Mouse (Mus musculus): ENCODE measurements around the gene Uggt2.

The Uggt2 gene

GRCm38 (mm10) chr14:119098851-119099569 is at the start of gene Uggt2:
Uggt2 (minus strand) TSS chr14:119099430.
- DNase-seq (ENCODE audit: low spot score): peak; percentile 90

DNA sequence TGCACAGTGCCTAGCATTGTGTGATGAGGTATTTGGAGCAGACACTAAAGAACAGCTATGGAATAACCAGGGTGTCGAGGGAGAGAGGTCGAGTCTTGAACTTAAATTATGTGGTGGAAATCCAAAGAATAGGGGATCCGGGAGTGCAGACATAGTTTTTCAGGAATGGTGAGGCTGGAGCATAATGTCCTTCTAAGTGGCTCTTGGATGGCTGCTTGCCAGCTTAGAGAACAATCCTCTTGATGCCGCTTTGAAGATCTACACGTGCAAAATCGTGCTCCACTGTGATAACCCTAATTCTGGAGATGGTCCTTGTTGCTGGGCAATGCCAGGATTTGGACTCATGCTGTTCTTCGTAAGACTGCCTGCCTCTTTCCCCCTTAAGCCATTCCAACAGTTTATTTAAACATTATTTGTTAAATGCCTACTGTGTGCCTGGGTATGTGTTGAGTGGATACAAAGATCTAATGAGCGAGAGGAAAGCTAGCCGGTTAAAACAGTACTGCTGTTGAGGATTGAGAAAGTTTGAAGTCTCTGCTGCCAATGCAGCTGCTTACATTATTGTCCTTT is 40.2 kb upstream of the Uggt2 start:
- no peak for DNase-seq (ENCODE audit: low spot score)

DNA sequence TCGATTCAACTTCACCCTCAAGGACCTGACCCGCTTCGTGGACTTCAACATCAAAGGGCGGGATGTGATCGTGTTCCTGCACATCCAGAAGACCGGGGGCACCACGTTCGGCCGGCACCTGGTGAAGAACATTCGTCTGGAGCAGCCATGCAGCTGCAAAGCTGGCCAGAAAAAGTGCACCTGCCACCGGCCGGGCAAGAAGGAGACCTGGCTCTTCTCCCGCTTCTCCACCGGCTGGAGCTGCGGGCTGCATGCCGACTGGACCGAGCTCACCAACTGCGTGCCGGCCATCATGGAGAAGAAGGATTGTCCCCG is 39.5 kb upstream of the Uggt2 start:
- DNase-seq (ENCODE audit: low spot score): peak; percentile 24

DNA sequence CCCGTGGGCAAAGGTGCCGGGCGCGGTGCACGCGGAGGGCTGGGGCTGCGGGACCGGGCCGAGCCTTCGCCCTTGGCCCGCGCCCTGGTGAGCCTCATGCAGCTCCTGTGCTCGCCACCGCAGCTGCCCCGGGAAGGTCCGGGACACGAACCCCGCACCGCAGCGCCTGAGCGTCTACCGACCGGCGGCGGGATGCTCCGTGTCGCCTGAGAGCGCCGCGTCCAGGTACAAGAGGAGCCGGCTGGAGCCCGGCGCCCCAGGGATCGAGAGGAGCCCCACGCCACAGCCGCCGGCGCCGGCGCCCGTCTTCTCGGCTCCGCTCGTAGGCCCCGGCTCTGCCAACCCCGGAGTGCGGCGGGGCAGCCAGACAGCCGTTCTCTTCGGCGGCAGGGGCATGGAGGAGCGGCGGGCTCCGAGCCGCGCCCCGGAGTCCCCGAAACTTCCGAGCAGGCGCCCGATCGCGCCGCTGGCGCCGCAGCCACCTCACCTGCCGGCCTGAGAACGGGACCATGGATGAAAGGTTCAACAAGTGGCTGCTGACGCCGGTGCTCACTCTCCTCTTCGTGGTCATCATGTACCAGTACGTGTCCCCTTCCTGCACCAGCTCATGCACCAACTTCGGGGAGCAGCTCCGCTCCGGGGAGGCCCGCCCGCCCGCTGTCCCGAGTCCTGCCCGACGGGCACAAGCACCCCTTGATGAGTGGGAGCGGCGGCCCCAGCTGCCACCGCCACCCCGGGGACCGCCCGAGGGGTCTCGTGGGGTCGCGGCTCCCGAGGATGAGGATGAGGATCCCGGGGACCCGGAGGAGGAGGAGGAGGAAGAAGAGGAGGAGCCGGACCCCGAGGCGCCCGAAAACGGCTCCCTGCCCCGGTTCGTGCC is 38.9 kb upstream of the Uggt2 start, which contains the start of gene Hs6st3:
Hs6st3 (plus strand) TSS at position 436 of the 880 bp plus-strand sequence.
- peak; percentile 54 for DNase-seq (ENCODE audit: low spot score)

- DNase-seq (ENCODE audit: low spot score): peak; percentile 77
These were observed 38.3 kb upstream of the Uggt2 start for GRCm38 (mm10) chr14:119137512-119137905.

- no peak for DNase-seq (ENCODE audit: low spot score)
These were observed 28.1 kb upstream of the Uggt2 start for GRCm38 (mm10) chr14:119127330-119127729.

- DNase-seq (ENCODE audit: low spot score): no peak
These were observed 26.6 kb upstream of the Uggt2 start for GRCm38 (mm10) chr14:119125840-119126239.

DNA sequence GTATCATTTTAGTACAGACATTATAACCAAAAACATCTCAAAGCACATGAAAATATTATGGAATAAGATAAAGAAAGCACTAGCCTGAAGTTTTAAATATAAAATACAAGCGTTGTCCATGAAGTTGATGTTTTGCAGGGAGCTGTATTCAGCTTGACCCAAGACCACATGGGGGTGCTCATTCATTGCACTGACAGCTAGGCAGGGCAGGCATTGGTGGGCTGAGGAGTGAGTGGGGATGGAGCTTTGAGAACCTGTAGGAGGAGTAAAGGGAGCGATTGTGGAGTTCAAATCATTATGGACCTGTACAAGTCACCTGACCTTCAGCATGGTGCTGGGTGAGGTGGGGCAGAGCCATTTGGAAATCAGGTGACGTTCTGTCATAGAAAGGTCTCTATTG is 24.8 kb upstream of the Uggt2 start:
- DNase-seq (ENCODE audit: low spot score): peak; percentile 73

GRCm38 (mm10) chr14:119123582-119123981 is 24.4 kb upstream of the Uggt2 start:
- peak; percentile 43 for DNase-seq (ENCODE audit: low spot score)

- no peak for DNase-seq (ENCODE audit: low spot score)
These were observed 13.3 kb upstream of the Uggt2 start for GRCm38 (mm10) chr14:119112558-119112957.

DNA sequence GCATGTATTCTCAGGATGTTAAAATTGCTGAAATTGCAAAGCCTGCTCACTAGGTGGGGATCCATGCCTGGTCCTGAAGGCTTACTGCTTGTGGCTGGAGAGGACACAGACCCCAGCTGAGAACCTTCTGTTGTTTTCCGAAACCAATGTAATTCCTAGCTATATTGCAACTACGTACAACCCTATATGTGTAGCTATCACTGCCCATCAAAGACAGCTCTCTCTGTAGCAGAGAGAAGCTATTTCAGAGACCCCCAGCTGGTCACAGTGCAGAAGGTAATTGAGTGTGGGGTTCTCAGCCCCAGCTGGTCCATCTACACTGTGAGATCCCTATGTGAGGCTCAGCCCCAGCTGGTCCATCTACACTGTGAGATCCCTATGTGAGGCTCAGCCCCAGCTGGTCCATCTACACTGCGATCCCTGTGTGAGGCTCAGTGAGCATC is 10.6 kb upstream of the Uggt2 start:
- DNase-seq (ENCODE audit: low spot score): no peak

GRCm38 (mm10) chr14:119108776-119109301 is 9.6 kb upstream of the Uggt2 start:
- DNase-seq (ENCODE audit: low spot score): no peak

DNA sequence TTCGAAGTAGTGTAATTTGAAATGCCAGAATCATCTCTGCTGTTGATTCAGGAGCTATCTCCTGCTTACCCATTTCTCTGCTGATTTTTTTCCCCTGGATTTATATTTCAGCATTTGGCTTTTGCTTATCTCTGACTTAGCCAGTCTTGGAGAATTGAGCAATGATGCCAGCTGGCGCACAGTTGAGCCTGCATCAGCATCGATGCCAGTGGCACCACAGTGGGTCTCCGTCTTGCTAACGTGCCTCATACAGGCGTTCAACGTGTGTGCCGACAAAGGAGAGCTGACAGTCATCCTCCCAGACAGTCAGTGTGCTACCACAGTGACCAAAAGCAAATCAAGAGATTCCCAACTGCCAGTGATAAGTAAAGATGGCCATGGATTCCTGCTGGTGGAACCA is 8.4 kb upstream of the Uggt2 start:
- DNase-seq (ENCODE audit: low spot score): no peak

DNA sequence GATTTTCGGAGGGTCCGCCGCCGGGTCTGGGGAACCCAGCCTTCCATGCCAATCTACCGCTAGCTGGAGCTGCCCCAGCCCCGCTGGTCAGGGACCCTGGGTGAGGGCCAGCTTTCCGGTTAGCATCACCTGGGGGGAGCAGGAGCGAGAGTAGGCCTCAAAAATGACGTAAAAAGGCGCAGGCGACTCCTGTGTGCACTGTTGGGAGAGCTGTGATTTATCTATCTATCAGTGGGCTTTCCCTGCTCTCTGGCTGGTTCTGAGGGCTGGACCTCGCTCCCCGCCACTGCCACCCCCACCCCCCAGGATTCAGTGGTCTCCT is 301 bp upstream of the Uggt2 start:
- no peak for DNase-seq (ENCODE audit: low spot score)

DNA sequence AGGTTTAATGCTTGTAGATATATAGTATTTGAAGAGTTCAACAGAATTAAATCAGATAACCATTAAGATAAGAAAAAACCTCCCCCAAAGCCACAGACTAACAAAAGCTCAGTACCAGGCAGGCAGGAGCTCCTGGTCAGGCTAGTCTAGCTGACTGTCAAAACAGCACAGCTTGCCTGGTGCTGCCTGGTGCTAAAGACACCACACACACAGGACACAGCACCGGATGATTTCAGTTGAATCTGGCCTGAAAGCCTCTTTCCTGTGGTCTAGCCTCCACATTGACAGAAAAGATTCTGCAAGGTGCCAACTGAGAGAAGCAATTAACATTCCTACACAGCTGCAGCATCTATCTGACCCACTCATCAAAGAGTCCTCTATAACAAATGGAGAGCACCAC is 37.4 kb downstream of the Uggt2 start:
- DNase-seq (ENCODE audit: low spot score): no peak

DNA sequence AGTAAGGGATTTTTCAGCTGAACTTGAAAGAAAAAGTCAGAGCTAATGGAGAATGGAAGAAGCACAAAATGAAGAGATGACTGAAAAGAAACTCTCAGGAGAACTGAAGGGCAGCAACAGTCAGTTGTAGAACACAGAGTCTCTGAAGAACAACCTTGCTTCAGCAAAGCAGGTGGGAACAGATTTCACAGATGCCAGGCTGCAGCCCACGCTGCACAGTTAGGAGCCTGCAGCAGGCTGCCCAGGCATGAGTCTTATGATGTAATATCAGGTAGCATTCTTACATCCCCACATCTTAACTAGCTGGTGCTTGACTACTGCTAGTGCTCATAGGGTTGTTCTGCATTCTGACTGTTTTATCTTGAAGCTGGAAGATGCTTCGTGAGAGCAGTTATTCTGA is 38.5 kb downstream of the Uggt2 start:
- DNase-seq (ENCODE audit: low spot score): no peak

DNA sequence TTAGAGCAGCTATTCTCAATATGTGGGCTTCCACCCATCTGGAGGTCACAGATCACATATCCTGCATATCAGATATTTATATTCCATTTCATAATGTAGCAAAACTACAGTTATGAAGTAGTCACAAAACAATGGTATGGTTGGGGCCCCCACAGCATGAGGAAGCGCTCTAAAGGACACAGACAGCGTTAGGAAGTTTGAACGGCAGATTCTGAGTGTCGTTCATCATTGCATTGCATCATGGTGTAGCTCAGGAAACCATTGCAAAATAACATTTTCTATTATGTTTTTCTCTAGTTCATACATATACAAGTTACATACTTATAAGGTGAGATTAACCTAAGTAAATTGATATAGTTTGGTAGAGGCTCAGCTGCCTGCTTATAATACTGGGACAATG is 42.2 kb downstream of the Uggt2 start:
- DNase-seq (ENCODE audit: low spot score): no peak

- no peak for DNase-seq (ENCODE audit: low spot score)
These were observed 46.3 kb downstream of the Uggt2 start for GRCm38 (mm10) chr14:119052969-119053368.

DNA sequence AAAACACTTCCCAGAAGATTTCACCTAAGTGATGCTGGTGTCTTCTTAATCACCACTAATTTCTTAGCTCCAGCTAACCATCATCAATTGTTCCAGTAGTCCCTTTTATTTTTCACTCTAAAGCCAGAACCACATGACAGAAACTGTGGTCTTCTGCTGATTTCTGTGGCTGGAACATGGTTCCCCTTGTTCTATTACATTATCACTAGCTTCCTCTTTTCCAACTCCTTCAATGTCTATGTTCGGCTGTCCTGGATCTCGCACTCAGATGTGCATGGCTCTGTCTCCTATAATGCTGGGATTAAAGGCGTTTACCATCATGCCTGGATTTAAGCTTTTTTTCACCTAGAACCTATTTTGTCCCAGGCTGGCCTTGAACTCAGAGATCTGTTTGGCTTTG is 46.9 kb downstream of the Uggt2 start:
- DNase-seq (ENCODE audit: low spot score): no peak

DNA sequence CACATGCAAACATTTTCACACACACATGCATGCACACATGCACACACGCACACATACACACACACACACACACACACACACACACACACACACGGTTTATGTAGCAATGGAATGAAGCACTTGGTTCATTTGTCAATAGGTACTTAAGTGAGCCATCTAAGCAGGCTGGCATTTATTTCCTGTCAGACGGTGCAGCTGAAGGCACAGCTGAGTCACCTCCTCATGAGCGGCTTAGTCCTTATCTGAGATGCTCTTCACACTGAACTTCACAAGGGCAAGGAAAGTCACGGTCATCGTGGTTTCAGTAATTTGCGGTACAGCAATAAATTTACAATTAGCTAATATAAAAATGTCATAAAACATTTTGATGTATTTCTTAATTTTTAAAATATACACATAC is 55.5 kb downstream of the Uggt2 start:
- DNase-seq (ENCODE audit: low spot score): no peak

DNA sequence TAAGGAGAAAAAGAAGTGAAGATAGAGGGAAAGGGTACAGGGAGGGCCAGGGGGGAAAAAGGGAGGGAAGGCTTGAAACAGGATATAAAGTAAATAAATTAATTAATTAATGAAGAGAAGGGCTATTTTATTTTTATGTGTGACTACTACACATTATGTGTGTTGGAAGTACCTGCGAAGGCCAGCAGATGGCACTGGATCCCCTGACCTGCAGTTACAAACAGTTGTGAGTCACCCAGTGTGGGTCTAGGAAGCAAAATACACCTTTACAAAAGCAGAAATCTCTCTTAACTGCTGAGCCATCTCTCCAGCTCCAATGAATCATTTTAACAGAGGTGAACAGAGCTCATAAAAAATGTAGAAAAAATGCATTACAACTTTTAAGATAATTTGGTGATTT is 59.0 kb downstream of the Uggt2 start:
- peak; percentile 58 for DNase-seq (ENCODE audit: low spot score)

DNA sequence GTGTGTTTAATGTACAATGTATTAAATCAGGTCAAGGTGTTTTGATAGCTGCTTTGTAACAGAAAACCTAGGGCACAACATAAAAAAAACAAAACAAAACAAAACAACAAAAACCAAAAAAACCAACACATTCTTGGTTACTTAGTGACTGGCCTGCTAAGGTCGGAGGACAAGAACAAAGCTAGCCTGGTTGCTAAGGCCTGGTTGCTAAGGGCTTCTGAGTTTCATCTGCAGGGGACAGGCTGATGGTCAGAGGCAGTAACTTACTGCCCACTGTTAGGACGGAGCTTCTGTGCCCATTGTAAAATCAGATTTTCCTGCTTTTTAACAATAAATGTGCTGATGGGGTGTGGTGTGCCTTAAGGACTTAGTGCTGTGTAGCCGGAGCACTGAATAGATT is 61.5 kb downstream of the Uggt2 start:
- no peak for DNase-seq (ENCODE audit: low spot score)

- no peak for DNase-seq (ENCODE audit: low spot score)
These were observed 62.0 kb downstream of the Uggt2 start for GRCm38 (mm10) chr14:119037076-119037683.
